Mouse (Mus musculus) hindbrain, embryonic 11.5 days (tissue): ENCODE measurements around the gene Pip5k1c. TPM values are rescaled to one million over a fixed set of nuclear protein-coding genes. Genes with fewer than 3 reads are reported as not detected.

Experiments
- ATAC-seq: fragments of 200-750 bp; cut with Nextera tagmentation; 2 replicates; pipeline ENCODE4 v1.8.0; 2017; ENCODE audit warnings: mild to moderate bottlenecking, moderate TSS enrichment, moderate library complexity; ENCODE audit not compliant: low FRiP score
- DNase-seq: peaks from one replicate; pipeline ENCODE4 v3.0.0-alpha.2; 2015; ENCODE audit warnings: low spot score
- H3K27ac ChIP-seq: fragments of 300-500 bp; sonication (generic); 2 replicates; pipeline ENCODE4 v1.5.1; 2014; ENCODE audit warnings: mild to moderate bottlenecking, low read depth, low read length
- H3K27me3 ChIP-seq: fragments of 300-500 bp; sonication (generic); 2 replicates; pipeline ENCODE4 v1.6.1; 2014; ENCODE audit warnings: mild to moderate bottlenecking, low read length, moderate library complexity, mixed read lengths; ENCODE audit not compliant: control insufficient read depth, insufficient read depth
- H3K36me3 ChIP-seq: fragments of 300-500 bp; sonication (generic); 2 replicates; pipeline ENCODE4 v1.6.1; 2014; ENCODE audit warnings: mild to moderate bottlenecking, low read length, moderate library complexity, mixed read lengths; ENCODE audit not compliant: control insufficient read depth, insufficient read depth
- H3K4me1 ChIP-seq: fragments of 300-500 bp; sonication (generic); replicated peaks from 2 replicates; pipeline ENCODE4 v1.6.1; 2014; ENCODE audit warnings: low read length, mixed read lengths; ENCODE audit not compliant: control insufficient read depth, insufficient read depth
- H3K4me2 ChIP-seq: fragments of 300-500 bp; sonication (generic); replicated peaks from 2 replicates; pipeline ENCODE4 v1.6.1; 2014; ENCODE audit warnings: mild to moderate bottlenecking, low read depth, low read length
- H3K4me3 ChIP-seq: fragments of 300-500 bp; sonication (generic); 2 replicates; pipeline ENCODE4 v1.5.1; 2014; ENCODE audit warnings: low read depth, low read length
- H3K9ac ChIP-seq: fragments of 300-500 bp; sonication (generic); 2 replicates; pipeline ENCODE4 v1.6.1; 2014; ENCODE audit warnings: low read depth, low read length
- H3K9me3 ChIP-seq: fragments of 300-500 bp; sonication (generic); 2 replicates; pipeline ENCODE4 v1.6.1; 2016; ENCODE audit warnings: low read length; ENCODE audit not compliant: control insufficient read depth
- WGBS: fragments of 180-500 bp; shearing (Covaris S2); extraction: QIAGEN DNeasy Blood & Tissue Kit; methylation state at CpG from one replicate; pipeline ENCODE4 v1.1.7; 2014; 5-methylcytosine and 5-hydroxymethylcytosine counted together
- polyA plus RNA-seq: library from polyadenylated mRNA; unstranded; fragments of >200 nt; fragmentation: Nextera tagmentation; extraction: Ambion mirVana; gene quantifications from 2 replicates; pipeline ENCODE4 v1.2.1, GENCODE M21; 2014

The Pip5k1c gene
- polyA plus RNA-seq, 1 experiment from 2014 or later = 47.0 TPM

DNA sequence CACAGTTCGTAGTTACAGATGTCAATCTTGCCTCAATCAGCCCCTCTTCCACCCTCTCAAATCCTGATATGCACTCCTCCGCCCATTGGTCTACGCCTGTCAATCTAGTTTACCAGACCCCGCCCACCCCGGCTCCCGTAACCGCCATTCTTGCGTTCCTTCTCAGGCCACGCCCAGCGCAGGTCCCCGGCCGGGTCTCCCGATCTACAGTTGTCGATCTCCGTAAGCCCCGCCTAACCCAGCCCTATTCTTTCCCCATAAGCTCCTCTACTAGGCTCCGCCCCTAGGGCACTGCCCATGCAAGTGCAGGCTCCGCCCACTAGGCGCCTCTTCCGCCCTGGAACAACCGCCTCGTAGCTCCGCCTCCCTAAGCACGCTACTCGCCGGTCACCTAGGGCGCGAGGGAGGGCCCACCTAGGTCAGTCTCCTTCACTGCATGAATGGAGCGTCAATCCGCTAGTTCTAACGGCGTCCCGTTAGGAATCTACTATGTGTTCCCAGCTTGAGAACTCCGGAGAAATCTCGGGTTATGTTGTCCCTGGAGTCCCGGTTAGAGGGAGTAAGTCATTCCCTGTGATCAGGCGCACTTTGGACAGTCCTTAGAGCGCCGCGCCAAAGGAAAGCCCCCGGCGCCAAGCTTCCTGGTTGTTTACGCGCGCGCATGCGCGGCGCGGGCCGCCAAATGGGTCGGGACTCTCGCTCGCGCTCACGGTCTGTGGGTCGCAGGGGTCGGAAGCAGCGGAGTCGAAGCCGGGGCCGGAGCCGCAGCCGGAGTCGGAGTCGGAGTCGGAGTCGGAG is 28.0 kb downstream of the Pip5k1c start, which contains the start of gene Cactin:
Gene Cactin, plus strand, starts transcription at position 554 of the 798 bp plus-strand sequence.
- H3K27me3 ChIP-seq = no peaks in the 10 kb centered on the region
- H3K4me2 ChIP-seq = peak within 1 kb of the TSS; percentile 78
- peak within 1 kb of the TSS; percentile 80 for H3K27ac ChIP-seq
- H3K9me3 ChIP-seq = no peaks in the 10 kb centered on the region
- peaks cover 15% of the 10 kb centered on the region for H3K4me1 ChIP-seq
- peaks cover 16% of the 10 kb centered on the region for H3K36me3 ChIP-seq
- peak within 1 kb of the TSS; percentile 99 for H3K4me3 ChIP-seq
- peak; percentile 94 for ATAC-seq
- DNase-seq = peak; percentile 100
- H3K9ac ChIP-seq = peak within 1 kb of the TSS; percentile 90
- under 1% methylated on average over 68 of the region's 68 CpGs for WGBS

GRCm38 (mm10) chr10:81321436-81321835 is 28.7 kb downstream of the Pip5k1c start:
- Histone ChIP-seq H3K4me1 (peaks cover 15% of the 10 kb centered on the region), H3K9ac (peak overlapping the region; percentile 90), H3K36me3 (peaks cover 20% of the 10 kb centered on the region), H3K9me3 (no peaks in the 10 kb centered on the region), H3K27ac (peak overlapping the region; percentile 80), H3K4me2 (peak overlapping the region; percentile 78), H3K27me3 (no peaks in the 10 kb centered on the region), H3K4me3 (peak overlapping the region; percentile 99)
- peak; percentile 0 for ATAC-seq
- DNase-seq = no peak
- 4% methylated on average over 20 of the region's 20 CpGs for WGBS

- Histone ChIP-seq H3K9me3 (no peaks in the 10 kb centered on the region), H3K4me2 (0 out of 2 replicates have a peak overlapping the region, but pooled peaks have one; percentile 78), H3K27ac (no peak overlapping the region), H3K36me3 (peaks cover 26% of the 10 kb centered on the region), H3K4me1 (peaks cover 13% of the 10 kb centered on the region), H3K9ac (no peak overlapping the region), H3K27me3 (no peaks in the 10 kb centered on the region), H3K4me3 (peak overlapping the region; percentile 99; the same call in 1 of the 2 replicates)
- ATAC-seq (no peak), DNase-seq (no peak)
- 94% methylated on average over 27 of the region's 27 CpGs for WGBS
Measured at GRCm38 (mm10) chr10:81322444-81322843, 29.7 kb downstream of the Pip5k1c start.

DNA sequence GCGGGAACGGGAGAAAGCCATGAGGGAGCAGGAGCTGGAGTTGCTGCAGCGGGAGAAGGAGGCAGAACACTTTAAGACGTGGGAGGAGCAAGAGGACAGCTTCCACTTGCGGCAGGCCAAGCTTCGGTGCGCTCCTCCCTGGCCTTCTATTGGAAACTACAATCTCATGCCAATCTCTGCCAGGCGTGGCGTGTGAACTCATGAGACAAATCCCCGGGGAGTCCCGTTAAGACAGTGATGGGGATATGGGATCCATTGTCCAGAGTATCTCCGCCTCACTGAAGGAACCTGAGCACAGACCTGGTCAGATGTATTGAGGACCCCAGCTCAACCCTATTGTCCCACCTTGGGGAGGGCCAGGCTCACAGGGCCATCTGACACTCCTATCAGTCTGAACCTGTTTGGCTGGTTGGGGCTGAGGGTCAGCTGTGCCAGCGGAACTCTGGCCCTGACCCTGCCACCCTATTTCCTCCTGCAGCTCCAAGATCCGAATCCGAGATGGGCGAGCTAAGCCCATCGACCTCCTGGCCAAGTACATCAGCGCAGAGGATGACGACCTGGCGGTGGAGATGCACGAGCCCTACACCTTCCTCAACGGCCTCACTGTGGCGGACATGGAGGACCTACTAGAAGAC is 30.5 kb downstream of the Pip5k1c start:
- DNase-seq (no peak), ATAC-seq (no peak)
- Histone ChIP-seq H3K27me3 (no peaks in the 10 kb centered on the region), H3K9me3 (no peaks in the 10 kb centered on the region), H3K4me2 (no peak overlapping the region), H3K27ac (no peak overlapping the region), H3K4me3 (no peak overlapping the region), H3K9ac (no peak overlapping the region), H3K4me1 (peaks cover 13% of the 10 kb centered on the region), H3K36me3 (peaks cover 26% of the 10 kb centered on the region)
- WGBS = 94% methylated on average over 23 of the region's 23 CpGs

- ATAC-seq = no peak
- Histone ChIP-seq H3K4me3 (no peak overlapping the region), H3K4me1 (peaks cover 10% of the 10 kb centered on the region), H3K36me3 (peaks cover 26% of the 10 kb centered on the region), H3K4me2 (no peak overlapping the region), H3K9ac (no peak overlapping the region), H3K27me3 (no peaks in the 10 kb centered on the region), H3K27ac (no peak overlapping the region), H3K9me3 (no peaks in the 10 kb centered on the region)
- DNase-seq = no peak
- 94% methylated on average over 18 of the region's 18 CpGs for WGBS
Measured at GRCm38 (mm10) chr10:81323791-81324530, 31.2 kb downstream of the Pip5k1c start.

GRCm38 (mm10) chr10:81325176-81325575 is 32.4 kb downstream of the Pip5k1c start:
- H3K4me1 ChIP-seq = peaks cover 5% of the 10 kb centered on the region; the same call in 1 of the 2 replicates
- H3K9ac ChIP-seq = no peak overlapping the region
- ATAC-seq (no peak), DNase-seq (no peak)
- H3K36me3 ChIP-seq = peaks cover 26% of the 10 kb centered on the region
- no peak overlapping the region for H3K27ac ChIP-seq
- no peak overlapping the region for H3K4me3 ChIP-seq
- no peaks in the 10 kb centered on the region for H3K27me3 ChIP-seq
- H3K9me3 ChIP-seq = no peaks in the 10 kb centered on the region
- H3K4me2 ChIP-seq = no peak overlapping the region
- 96% methylated on average over 21 of the region's 21 CpGs for WGBS

- peaks cover 26% of the 10 kb centered on the region for H3K36me3 ChIP-seq
- no peak overlapping the region for H3K4me2 ChIP-seq
- H3K4me1 ChIP-seq = peaks cover 5% of the 10 kb centered on the region; the same call in 1 of the 2 replicates
- no peak overlapping the region for H3K4me3 ChIP-seq
- DNase-seq (no peak), ATAC-seq (no peak)
- no peaks in the 10 kb centered on the region for H3K9me3 ChIP-seq
- no peaks in the 10 kb centered on the region for H3K27me3 ChIP-seq
- H3K27ac ChIP-seq = no peak overlapping the region
- WGBS = 94% methylated on average over 18 of the region's 18 CpGs
- H3K9ac ChIP-seq = no peak overlapping the region
Measured at GRCm38 (mm10) chr10:81325781-81326180, 33.0 kb downstream of the Pip5k1c start.

DNA sequence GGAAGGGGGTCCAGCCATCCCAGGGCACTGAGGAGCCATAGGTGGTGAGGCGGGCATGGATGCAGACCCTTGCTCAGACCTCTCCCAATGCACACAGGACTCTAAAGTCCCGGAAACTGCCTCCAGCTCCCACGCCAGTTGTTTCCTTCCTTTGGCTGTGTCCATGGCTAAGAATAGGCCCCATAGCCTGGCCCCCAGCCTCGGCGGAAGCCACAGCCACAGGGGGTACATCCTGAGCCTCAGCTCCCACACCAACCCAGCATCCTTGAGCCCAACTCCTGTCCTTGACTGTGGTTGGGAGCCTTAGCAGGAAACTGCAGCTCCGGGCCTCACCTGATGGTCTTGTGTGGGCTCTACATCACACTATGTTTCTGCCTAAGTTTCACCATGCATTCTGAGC is 34.1 kb downstream of the Pip5k1c start:
- no peak overlapping the region for H3K4me2 ChIP-seq
- ATAC-seq (no peak), DNase-seq (no peak)
- no peak overlapping the region for H3K9ac ChIP-seq
- no peaks in the 10 kb centered on the region for H3K9me3 ChIP-seq
- no peaks in the 10 kb centered on the region for H3K27me3 ChIP-seq
- WGBS = 80% methylated on average over 6 of the region's 6 CpGs
- peaks cover 26% of the 10 kb centered on the region for H3K36me3 ChIP-seq
- no peak overlapping the region for H3K4me3 ChIP-seq
- peaks cover 4% of the 10 kb centered on the region; the same call in 1 of the 2 replicates for H3K4me1 ChIP-seq
- H3K27ac ChIP-seq = no peak overlapping the region; the same call in 1 of the 2 replicates
